Mouse (Mus musculus) monocyte, adult 2 months (primary cell): Measurements from ENCODE around the gene Tekt3.

Experiments
- DNase-seq, 2 experiments: peaks; one replicate each; pipeline ENCODE4 v3.0.0; 2022; ENCODE audit warnings: low spot score in 2 of 2, low read depth in 1 of 2

Gene Tekt3

GRCm38 (mm10) chr11:63143486-63143885 is 82.0 kb downstream of the Tekt3 start:
- DNase-seq, result no peak
